Mouse (Mus musculus): Measurements from ENCODE around the gene Slc22a3.

DNA sequence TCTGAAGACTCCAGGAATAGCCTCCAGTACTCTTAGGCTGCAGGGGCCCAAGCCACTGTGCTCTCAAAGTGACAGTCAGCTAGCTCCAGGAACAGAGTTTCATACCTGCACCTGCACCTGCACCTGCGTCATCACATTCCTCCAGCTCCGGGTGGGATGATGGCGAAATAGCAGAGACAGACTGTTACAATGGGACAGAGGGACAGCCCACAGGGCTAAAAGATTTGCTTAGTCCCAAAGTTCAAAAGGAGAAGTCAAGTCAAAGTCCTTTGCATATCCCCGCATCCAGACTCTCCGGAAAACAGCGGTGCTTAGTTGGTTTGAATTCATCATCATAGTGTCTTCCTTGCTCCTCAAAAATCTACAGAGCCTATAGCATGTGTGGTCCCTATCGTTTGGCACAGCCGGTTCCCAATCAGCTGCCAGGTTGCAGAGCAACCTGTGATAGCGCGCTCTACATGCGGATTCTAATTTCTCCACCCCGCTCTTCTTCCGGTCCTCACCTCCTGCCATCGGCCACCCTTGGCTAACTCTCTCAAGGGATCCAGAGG lies at the start of gene Slc22a3:
- TF ChIP-seq CTCF (IDR thresholded peaks at IDR 0.05; ENCODE audit: low read depth) (no peak), EP300 (IDR thresholded peaks at IDR 0.05; ENCODE audit: low read depth) (no peak)
